Mouse (Mus musculus): Measurements from ENCODE around the gene Cd63. TPM values are rescaled to one million over a fixed set of nuclear protein-coding genes. Genes with fewer than 3 reads are reported as not detected.

Gene Cd63
- polyA plus RNA-seq, 1 experiment from 2014 or later = 572 TPM

- ATAC-seq (replicated peaks; ENCODE audit: low FRiP score, low TSS enrichment, low read depth) = no peak
- Histone ChIP-seq H3K27ac (ENCODE audit: low read depth) (no peak overlapping the region), H3K9ac (ENCODE audit: low read length) (no peak overlapping the region), H3K4me1 (replicated peaks; ENCODE audit: control insufficient read depth, insufficient read depth, low read length) (peaks cover 15% of the 10 kb centered on the region; the same call in 1 of the 2 replicates), H3K36me3 (ENCODE audit: control insufficient read depth, insufficient read depth, low read length) (peaks cover 50% of the 10 kb centered on the region), H3K4me2 (ENCODE audit: low read length) (no peak overlapping the region), H3K4me3 (ENCODE audit: low read depth, low read length) (no peak overlapping the region), H3K27me3 (replicated peaks; ENCODE audit: control insufficient read depth, insufficient read depth, low read length) (no peaks in the 10 kb centered on the region), H3K9me3 (ENCODE audit: control insufficient read depth, low read length) (no peaks in the 10 kb centered on the region)
- no peak for DNase-seq (ENCODE audit: low spot score)
- WGBS = 85% methylated on average over 4 of the region's 4 CpGs
These were observed 11.5 kb downstream of the Cd63 start for GRCm38 (mm10) chr10:128912268-128912667.

GRCm38 (mm10) chr10:128912791-128913190 lies 12.0 kb downstream of the Cd63 start:
- peaks cover 55% of the 10 kb centered on the region for H3K36me3 ChIP-seq (ENCODE audit: control insufficient read depth, insufficient read depth, low read length)
- no peak overlapping the region for H3K27ac ChIP-seq (ENCODE audit: low read depth)
- no peak overlapping the region for H3K4me3 ChIP-seq (ENCODE audit: low read depth, low read length)
- WGBS = 71% methylated on average over 4 of the region's 4 CpGs
- H3K9me3 ChIP-seq (ENCODE audit: control insufficient read depth, low read length) = no peaks in the 10 kb centered on the region
- ATAC-seq (replicated peaks; ENCODE audit: low FRiP score, low TSS enrichment, low read depth) (no peak), DNase-seq (ENCODE audit: low spot score) (no peak)
- H3K4me1 ChIP-seq (replicated peaks; ENCODE audit: control insufficient read depth, insufficient read depth, low read length) = peaks cover 15% of the 10 kb centered on the region; the same call in 1 of the 2 replicates
- H3K9ac ChIP-seq (ENCODE audit: low read length) = no peak overlapping the region
- no peaks in the 10 kb centered on the region for H3K27me3 ChIP-seq (replicated peaks; ENCODE audit: control insufficient read depth, insufficient read depth, low read length)
- H3K4me2 ChIP-seq (ENCODE audit: low read length) = no peak overlapping the region

DNA sequence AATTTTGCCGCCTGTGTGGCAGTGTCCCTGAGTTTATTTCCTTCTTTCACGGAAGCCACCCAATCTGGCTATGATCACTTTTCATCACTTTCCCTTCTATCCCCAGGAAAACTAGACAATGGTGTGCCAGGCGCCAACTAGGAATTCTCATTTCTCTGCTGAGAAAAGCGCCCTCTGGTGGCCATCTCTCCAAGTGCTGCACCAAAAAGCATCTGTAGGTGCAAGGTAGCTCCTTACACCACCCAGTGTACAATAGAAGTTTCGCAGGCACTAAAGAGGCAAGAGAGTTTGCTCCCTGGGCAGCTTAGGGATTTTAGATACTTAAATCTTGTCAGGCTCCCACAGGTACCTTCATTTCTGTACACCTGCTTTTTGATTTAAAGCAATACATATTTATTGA lies 12.4 kb downstream of the Cd63 start:
- Histone ChIP-seq H3K4me1 (replicated peaks; ENCODE audit: control insufficient read depth, insufficient read depth, low read length) (peaks cover 15% of the 10 kb centered on the region; the same call in 1 of the 2 replicates), H3K36me3 (ENCODE audit: control insufficient read depth, insufficient read depth, low read length) (peaks cover 59% of the 10 kb centered on the region), H3K9ac (ENCODE audit: low read length) (no peak overlapping the region), H3K27ac (ENCODE audit: low read depth) (no peak overlapping the region), H3K9me3 (ENCODE audit: control insufficient read depth, low read length) (no peaks in the 10 kb centered on the region), H3K4me2 (ENCODE audit: low read length) (no peak overlapping the region), H3K4me3 (ENCODE audit: low read depth, low read length) (no peak overlapping the region), H3K27me3 (replicated peaks; ENCODE audit: control insufficient read depth, insufficient read depth, low read length) (no peaks in the 10 kb centered on the region)
- WGBS = 10% methylated on average over 5 of the region's 5 CpGs
- ATAC-seq (replicated peaks; ENCODE audit: low FRiP score, low TSS enrichment, low read depth) = peak; percentile 20; the same call in 1 of the 2 replicates
- peak; percentile 96 for DNase-seq (ENCODE audit: low spot score)

- WGBS = 96% methylated on average over 12 of the region's 12 CpGs
- Histone ChIP-seq H3K4me2 (ENCODE audit: low read length) (no peak overlapping the region), H3K9ac (ENCODE audit: low read length) (no peak overlapping the region), H3K4me3 (ENCODE audit: low read depth, low read length) (no peak overlapping the region), H3K27ac (ENCODE audit: low read depth) (no peak overlapping the region), H3K9me3 (ENCODE audit: control insufficient read depth, low read length) (no peaks in the 10 kb centered on the region), H3K27me3 (replicated peaks; ENCODE audit: control insufficient read depth, insufficient read depth, low read length) (no peaks in the 10 kb centered on the region), H3K36me3 (ENCODE audit: control insufficient read depth, insufficient read depth, low read length) (peaks cover 62% of the 10 kb centered on the region), H3K4me1 (replicated peaks; ENCODE audit: control insufficient read depth, insufficient read depth, low read length) (peaks cover 15% of the 10 kb centered on the region; the same call in 1 of the 2 replicates)
- no peak for ATAC-seq (replicated peaks; ENCODE audit: low FRiP score, low TSS enrichment, low read depth)
- no peak for DNase-seq (ENCODE audit: low spot score)
These were observed 12.9 kb downstream of the Cd63 start for GRCm38 (mm10) chr10:128913696-128914095.

GRCm38 (mm10) chr10:128915550-128915949 lies 14.8 kb downstream of the Cd63 start:
- Histone ChIP-seq H3K36me3 (ENCODE audit: control insufficient read depth, insufficient read depth, low read length) (peaks cover 62% of the 10 kb centered on the region), H3K4me1 (replicated peaks; ENCODE audit: control insufficient read depth, insufficient read depth, low read length) (peaks cover 12% of the 10 kb centered on the region; the same call in 1 of the 2 replicates), H3K4me2 (ENCODE audit: low read length) (no peak overlapping the region), H3K4me3 (ENCODE audit: low read depth, low read length) (no peak overlapping the region), H3K9ac (ENCODE audit: low read length) (no peak overlapping the region), H3K27me3 (replicated peaks; ENCODE audit: control insufficient read depth, insufficient read depth, low read length) (no peaks in the 10 kb centered on the region), H3K9me3 (ENCODE audit: control insufficient read depth, low read length) (no peaks in the 10 kb centered on the region), H3K27ac (ENCODE audit: low read depth) (no peak overlapping the region)
- DNase-seq (ENCODE audit: low spot score) = no peak
- no peak for ATAC-seq (replicated peaks; ENCODE audit: low FRiP score, low TSS enrichment, low read depth)
- 95% methylated on average over 2 of the region's 2 CpGs for WGBS

DNA sequence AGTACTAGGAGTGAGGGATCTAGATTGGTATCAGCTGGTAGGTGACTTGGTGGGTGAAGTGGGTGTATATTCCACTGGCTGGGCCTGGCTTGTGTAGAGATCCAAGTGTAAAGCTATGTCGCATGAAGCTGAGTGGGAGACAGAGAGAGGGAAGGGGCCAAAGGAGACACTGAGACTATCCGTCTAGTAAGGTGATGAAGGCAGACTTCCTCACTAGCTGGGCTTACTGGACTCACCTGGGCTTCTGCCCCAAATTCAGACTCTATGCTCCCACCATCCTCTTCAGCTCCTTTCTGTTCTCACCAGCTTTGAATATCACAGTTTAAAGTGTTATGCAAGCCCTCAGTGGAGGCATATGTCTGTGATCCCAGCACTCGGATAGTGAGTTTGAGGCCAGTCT lies 15.9 kb downstream of the Cd63 start:
- DNase-seq (ENCODE audit: low spot score) (no peak), ATAC-seq (replicated peaks; ENCODE audit: low FRiP score, low TSS enrichment, low read depth) (no peak)
- H3K36me3 ChIP-seq (ENCODE audit: control insufficient read depth, insufficient read depth, low read length) = peaks cover 60% of the 10 kb centered on the region
- WGBS = 92% methylated on average over 3 of the region's 3 CpGs
- no peak overlapping the region for H3K27ac ChIP-seq (ENCODE audit: low read depth)
- peaks cover 13% of the 10 kb centered on the region for H3K4me1 ChIP-seq (replicated peaks; ENCODE audit: control insufficient read depth, insufficient read depth, low read length)
- no peak overlapping the region for H3K9ac ChIP-seq (ENCODE audit: low read length)
- no peaks in the 10 kb centered on the region for H3K27me3 ChIP-seq (replicated peaks; ENCODE audit: control insufficient read depth, insufficient read depth, low read length)
- H3K4me2 ChIP-seq (ENCODE audit: low read length) = no peak overlapping the region
- H3K9me3 ChIP-seq (ENCODE audit: control insufficient read depth, low read length) = no peaks in the 10 kb centered on the region
- H3K4me3 ChIP-seq (ENCODE audit: low read depth, low read length) = no peak overlapping the region

- H3K4me2 ChIP-seq (ENCODE audit: low read length) = no peak overlapping the region
- H3K27ac ChIP-seq (ENCODE audit: low read depth) = no peak overlapping the region
- H3K27me3 ChIP-seq (replicated peaks; ENCODE audit: control insufficient read depth, insufficient read depth, low read length) = no peaks in the 10 kb centered on the region
- H3K9ac ChIP-seq (ENCODE audit: low read length) = no peak overlapping the region
- WGBS = 91% methylated on average over 6 of the region's 6 CpGs
- DNase-seq (ENCODE audit: low spot score) (no peak), ATAC-seq (replicated peaks; ENCODE audit: low FRiP score, low TSS enrichment, low read depth) (no peak)
- H3K4me3 ChIP-seq (ENCODE audit: low read depth, low read length) = no peak overlapping the region
- peaks cover 53% of the 10 kb centered on the region for H3K36me3 ChIP-seq (ENCODE audit: control insufficient read depth, insufficient read depth, low read length)
- H3K4me1 ChIP-seq (replicated peaks; ENCODE audit: control insufficient read depth, insufficient read depth, low read length) = peaks cover 18% of the 10 kb centered on the region
- no peaks in the 10 kb centered on the region for H3K9me3 ChIP-seq (ENCODE audit: control insufficient read depth, low read length)
These were observed 16.6 kb downstream of the Cd63 start for GRCm38 (mm10) chr10:128917400-128917799.

GRCm38 (mm10) chr10:128918246-128918645 lies 17.5 kb downstream of the Cd63 start:
- Histone ChIP-seq H3K4me3 (ENCODE audit: low read depth, low read length) (no peak overlapping the region), H3K9ac (ENCODE audit: low read length) (no peak overlapping the region), H3K36me3 (ENCODE audit: control insufficient read depth, insufficient read depth, low read length) (peaks cover 49% of the 10 kb centered on the region), H3K27me3 (replicated peaks; ENCODE audit: control insufficient read depth, insufficient read depth, low read length) (no peaks in the 10 kb centered on the region), H3K27ac (ENCODE audit: low read depth) (no peak overlapping the region), H3K4me2 (ENCODE audit: low read length) (no peak overlapping the region), H3K9me3 (ENCODE audit: control insufficient read depth, low read length) (no peaks in the 10 kb centered on the region), H3K4me1 (replicated peaks; ENCODE audit: control insufficient read depth, insufficient read depth, low read length) (peaks cover 15% of the 10 kb centered on the region)
- 82% methylated on average over 7 of the region's 7 CpGs for whole genome bisulfite sequencing
- DNase-seq (ENCODE audit: low spot score) (no peak), ATAC-seq (replicated peaks; ENCODE audit: low FRiP score, low TSS enrichment, low read depth) (no peak)

DNA sequence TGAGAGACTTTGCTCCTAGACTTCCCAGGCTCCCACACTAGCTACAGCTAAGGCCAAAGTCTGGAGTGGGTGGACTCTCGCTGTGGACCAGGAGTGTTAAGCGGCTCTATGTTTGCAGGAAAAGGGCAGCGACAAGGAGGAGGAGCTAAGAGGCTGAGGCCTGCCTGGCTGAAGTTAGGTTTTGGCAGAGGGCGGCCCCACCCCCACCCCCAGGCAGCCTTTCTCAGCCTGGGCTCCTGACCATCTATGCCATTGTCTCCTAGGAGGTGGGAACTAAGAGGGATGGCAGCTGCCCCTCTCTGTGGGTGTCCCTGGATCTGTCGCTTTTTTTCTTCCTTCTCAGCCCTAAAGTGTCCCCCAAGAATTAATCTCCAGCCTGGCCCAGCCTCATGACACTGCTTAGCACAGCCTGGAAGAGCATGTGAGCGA lies 18.4 kb downstream of the Cd63 start:
- Histone ChIP-seq H3K27ac (ENCODE audit: low read depth) (no peak overlapping the region), H3K9me3 (ENCODE audit: control insufficient read depth, low read length) (no peaks in the 10 kb centered on the region), H3K9ac (ENCODE audit: low read length) (no peak overlapping the region), H3K27me3 (replicated peaks; ENCODE audit: control insufficient read depth, insufficient read depth, low read length) (no peaks in the 10 kb centered on the region), H3K4me1 (replicated peaks; ENCODE audit: control insufficient read depth, insufficient read depth, low read length) (peaks cover 20% of the 10 kb centered on the region), H3K4me2 (ENCODE audit: low read length) (no peak overlapping the region), H3K4me3 (ENCODE audit: low read depth, low read length) (no peak overlapping the region), H3K36me3 (ENCODE audit: control insufficient read depth, insufficient read depth, low read length) (peaks cover 39% of the 10 kb centered on the region)
- DNase-seq (ENCODE audit: low spot score) = no peak
- 23% methylated on average over 6 of the region's 6 CpGs for WGBS
- no peak for ATAC-seq (replicated peaks; ENCODE audit: low FRiP score, low TSS enrichment, low read depth)

Data from intestine, embryonic 14.5 days (tissue).